Mouse (Mus musculus): ENCODE measurements around the gene Vmn1r204.
"Not testable (repeated sequence)": the region's sequence is repeated elsewhere in the genome, so short reads cannot be mapped to it uniquely, and the experiment has no call there.

The Vmn1r204 gene

GRCm38 (mm10) chr13:22552898-22553297 lies at the start of gene Vmn1r204:
Vmn1r204 (plus strand) TSS chr13:22553198.
- not testable (repeated sequence) for DNase-seq (ENCODE audit: low spot score)

GRCm38 (mm10) chr13:22505281-22505680 lies 47.7 kb upstream of the Vmn1r204 start, which contains the start of gene Vmn1r202:
Vmn1r202 (minus strand) TSS chr13:22505381.
- no peak for DNase-seq (ENCODE audit: low spot score)

GRCm38 (mm10) chr13:22517814-22518213 lies 35.2 kb upstream of the Vmn1r204 start, which contains the start of gene Vmn1r203:
Vmn1r203 (plus strand) TSS chr13:22518114.
- DNase-seq (ENCODE audit: low spot score), result no peak

- not testable (repeated sequence) for DNase-seq (ENCODE audit: low spot score)
Observed at GRCm38 (mm10) chr13:22574911-22575310, 21.9 kb downstream of the Vmn1r204 start.

- DNase-seq (ENCODE audit: low spot score), result not testable (repeated sequence)
Observed at GRCm38 (mm10) chr13:22583336-22583735, 30.3 kb downstream of the Vmn1r204 start.

GRCm38 (mm10) chr13:22592900-22593299 lies 39.9 kb downstream of the Vmn1r204 start, which contains the start of gene Vmn1r205:
Vmn1r205 (minus strand) TSS chr13:22593000.
- DNase-seq (ENCODE audit: low spot score), result no peak
